Mouse (Mus musculus): ENCODE measurements at regions not wholly inside any gene's neighbourhood (a gene's known extent, or its start where the extent isn't known, plus 50 kb on each side); places are given as distances from the start of the nearest gene placed in this dataset.

GRCm38 (mm10) chr3:21296581-21297110, 779.8 kb upstream of the Tbl1xr1 start:
- DNase-seq (ENCODE audit: low spot score) (no peak), ATAC-seq (ENCODE audit: low FRiP score, low TSS enrichment) (no peak)
- WGBS = 35% methylated on average over 1 of the region's 1 CpGs
- no peak overlapping the region for H3K27ac ChIP-seq (replicated peaks)
- H3K36me3 ChIP-seq (ENCODE audit: control insufficient read depth, insufficient read depth, low read length) = no peaks in the 10 kb centered on the region
- H3K9ac ChIP-seq (ENCODE audit: low read length) = no peak overlapping the region
- H3K9me3 ChIP-seq (ENCODE audit: control insufficient read depth, low read length) = no peaks in the 10 kb centered on the region
- no peak overlapping the region for H3K4me2 ChIP-seq (replicated peaks; ENCODE audit: low read depth)
- no peak for TF ChIP-seq EP300 (optimal IDR thresholded peaks at IDR 0.05)
- TF ChIP-seq CTCF (IDR thresholded peaks at IDR 0.05; ENCODE audit: low read depth) = no peak
- H3K4me1 ChIP-seq (replicated peaks; ENCODE audit: control insufficient read depth, insufficient read depth) = no peaks in the 10 kb centered on the region
- H3K27me3 ChIP-seq (ENCODE audit: control insufficient read depth, insufficient read depth, low read length) = no peaks in the 10 kb centered on the region
- H3K4me3 ChIP-seq (ENCODE audit: low read depth, low read length) = no peak overlapping the region

GRCm38 (mm10) chr3:21325329-21325896, 751.0 kb upstream of the Tbl1xr1 start:
- no peaks in the 10 kb centered on the region for H3K27me3 ChIP-seq (ENCODE audit: control insufficient read depth, insufficient read depth, low read length)
- no peak overlapping the region for H3K9ac ChIP-seq (ENCODE audit: low read length)
- no peaks in the 10 kb centered on the region for H3K4me1 ChIP-seq (replicated peaks; ENCODE audit: control insufficient read depth, insufficient read depth)
- H3K9me3 ChIP-seq (ENCODE audit: control insufficient read depth, low read length) = no peaks in the 10 kb centered on the region
- DNase-seq (ENCODE audit: low spot score) (no peak), ATAC-seq (ENCODE audit: low FRiP score, low TSS enrichment) (no peak)
- H3K4me3 ChIP-seq (ENCODE audit: low read depth, low read length) = no peak overlapping the region
- H3K36me3 ChIP-seq (ENCODE audit: control insufficient read depth, insufficient read depth, low read length) = no peaks in the 10 kb centered on the region
- H3K27ac ChIP-seq (replicated peaks) = no peak overlapping the region
- H3K4me2 ChIP-seq (replicated peaks; ENCODE audit: low read depth) = no peak overlapping the region
- TF ChIP-seq EP300 (optimal IDR thresholded peaks at IDR 0.05) = no peak
- no peak for TF ChIP-seq CTCF (IDR thresholded peaks at IDR 0.05; ENCODE audit: low read depth)
- 55% methylated on average over 4 of the region's 4 CpGs for WGBS

GRCm38 (mm10) chr3:21341916-21342315, 734.5 kb upstream of the Tbl1xr1 start:
- no peak overlapping the region for H3K27ac ChIP-seq (replicated peaks)
- TF ChIP-seq EP300 (optimal IDR thresholded peaks at IDR 0.05) = no peak
- no peak for TF ChIP-seq CTCF (IDR thresholded peaks at IDR 0.05; ENCODE audit: low read depth)
- no peaks in the 10 kb centered on the region for H3K9me3 ChIP-seq (ENCODE audit: control insufficient read depth, low read length)
- H3K36me3 ChIP-seq (ENCODE audit: control insufficient read depth, insufficient read depth, low read length) = no peaks in the 10 kb centered on the region
- no peaks in the 10 kb centered on the region for H3K4me1 ChIP-seq (replicated peaks; ENCODE audit: control insufficient read depth, insufficient read depth)
- H3K9ac ChIP-seq (ENCODE audit: low read length) = no peak overlapping the region
- no peak for ATAC-seq (ENCODE audit: low FRiP score, low TSS enrichment)
- no peak overlapping the region for H3K4me3 ChIP-seq (ENCODE audit: low read depth, low read length)
- no peaks in the 10 kb centered on the region for H3K27me3 ChIP-seq (ENCODE audit: control insufficient read depth, insufficient read depth, low read length)
- H3K4me2 ChIP-seq (replicated peaks; ENCODE audit: low read depth) = no peak overlapping the region
- no peak for DNase-seq (ENCODE audit: low spot score)

GRCm38 (mm10) chr3:21343095-21343494, 733.4 kb upstream of the Tbl1xr1 start:
- no peak overlapping the region for H3K9ac ChIP-seq (ENCODE audit: low read length)
- no peak overlapping the region for H3K27ac ChIP-seq (replicated peaks)
- DNase-seq (ENCODE audit: low spot score) (no peak), ATAC-seq (ENCODE audit: low FRiP score, low TSS enrichment) (no peak)
- H3K27me3 ChIP-seq (ENCODE audit: control insufficient read depth, insufficient read depth, low read length) = no peaks in the 10 kb centered on the region
- TF ChIP-seq CTCF (IDR thresholded peaks at IDR 0.05; ENCODE audit: low read depth) (no peak), EP300 (optimal IDR thresholded peaks at IDR 0.05) (no peak)
- H3K4me2 ChIP-seq (replicated peaks; ENCODE audit: low read depth) = no peak overlapping the region
- no peaks in the 10 kb centered on the region for H3K4me1 ChIP-seq (replicated peaks; ENCODE audit: control insufficient read depth, insufficient read depth)
- no peak overlapping the region for H3K4me3 ChIP-seq (ENCODE audit: low read depth, low read length)
- no peaks in the 10 kb centered on the region for H3K36me3 ChIP-seq (ENCODE audit: control insufficient read depth, insufficient read depth, low read length)
- no peaks in the 10 kb centered on the region for H3K9me3 ChIP-seq (ENCODE audit: control insufficient read depth, low read length)
- 79% methylated on average over 1 of the region's 1 CpGs for WGBS

GRCm38 (mm10) chr3:21349421-21349820, 727.0 kb upstream of the Tbl1xr1 start:
- Histone ChIP-seq H3K4me1 (replicated peaks; ENCODE audit: control insufficient read depth, insufficient read depth) (no peaks in the 10 kb centered on the region), H3K9ac (ENCODE audit: low read length) (no peak overlapping the region), H3K4me2 (replicated peaks; ENCODE audit: low read depth) (no peak overlapping the region), H3K27ac (replicated peaks) (no peak overlapping the region), H3K9me3 (ENCODE audit: control insufficient read depth, low read length) (no peaks in the 10 kb centered on the region), H3K4me3 (ENCODE audit: low read depth, low read length) (no peak overlapping the region), H3K36me3 (ENCODE audit: control insufficient read depth, insufficient read depth, low read length) (no peaks in the 10 kb centered on the region), H3K27me3 (ENCODE audit: control insufficient read depth, insufficient read depth, low read length) (no peaks in the 10 kb centered on the region)
- WGBS = 68% methylated on average over 3 of the region's 3 CpGs
- no peak for DNase-seq (ENCODE audit: low spot score)
- ATAC-seq (ENCODE audit: low FRiP score, low TSS enrichment) = no peak
- TF ChIP-seq EP300 (optimal IDR thresholded peaks at IDR 0.05) = no peak
- no peak for TF ChIP-seq CTCF (IDR thresholded peaks at IDR 0.05; ENCODE audit: low read depth)

GRCm38 (mm10) chr3:21356150-21356549, 720.3 kb upstream of the Tbl1xr1 start:
- Histone ChIP-seq H3K36me3 (ENCODE audit: control insufficient read depth, insufficient read depth, low read length) (no peaks in the 10 kb centered on the region), H3K9ac (ENCODE audit: low read length) (no peak overlapping the region), H3K4me3 (ENCODE audit: low read depth, low read length) (no peak overlapping the region), H3K4me1 (replicated peaks; ENCODE audit: control insufficient read depth, insufficient read depth) (no peaks in the 10 kb centered on the region), H3K27me3 (ENCODE audit: control insufficient read depth, insufficient read depth, low read length) (no peaks in the 10 kb centered on the region), H3K4me2 (replicated peaks; ENCODE audit: low read depth) (no peak overlapping the region), H3K9me3 (ENCODE audit: control insufficient read depth, low read length) (no peaks in the 10 kb centered on the region), H3K27ac (replicated peaks) (no peak overlapping the region)
- no peak for TF ChIP-seq EP300 (optimal IDR thresholded peaks at IDR 0.05)
- TF ChIP-seq CTCF (IDR thresholded peaks at IDR 0.05; ENCODE audit: low read depth) = no peak
- no peak for ATAC-seq (ENCODE audit: low FRiP score, low TSS enrichment)
- 62% methylated on average over 3 of the region's 3 CpGs for WGBS
- no peak for DNase-seq (ENCODE audit: low spot score)
